Mouse (Mus musculus): ENCODE measurements around the gene Ms4a1. TPM values are rescaled to one million over a fixed set of nuclear protein-coding genes. Genes with fewer than 3 reads are reported as not detected.
"Not testable (repeated sequence)": the region's sequence is repeated elsewhere in the genome, so short reads cannot be mapped to it uniquely, and the experiment has no call there.

Gene Ms4a1
- polyA plus RNA-seq (2012; rRNA removed) = 0.06 and 0.11 TPM in 2 replicates

GRCm38 (mm10) chr19:11266052-11266845 is at the start of gene Ms4a1:
TSS of gene Ms4a1 (minus strand) at chr19:11266241.
- DNase-seq (ENCODE audit: extremely low spot score in 1 of 2, low spot score in 1 of 2) = no peak

GRCm38 (mm10) chr19:11314354-11314753 is 48.3 kb upstream of the Ms4a1 start, which contains the start of gene Ms4a14:
TSS of gene Ms4a14 (minus strand) at chr19:11314454.
- DNase-seq (ENCODE audit: extremely low spot score in 1 of 2, low spot score in 1 of 2) = no peak

- no peak for DNase-seq (ENCODE audit: extremely low spot score in 1 of 2, low spot score in 1 of 2)
These were observed 42.8 kb upstream of the Ms4a1 start for GRCm38 (mm10) chr19:11308888-11309287.

GRCm38 (mm10) chr19:11299529-11299928 is 33.5 kb upstream of the Ms4a1 start:
- not testable (repeated sequence) for DNase-seq (ENCODE audit: extremely low spot score in 1 of 2, low spot score in 1 of 2)

GRCm38 (mm10) chr19:11298939-11299338 is 32.9 kb upstream of the Ms4a1 start:
- no peak for DNase-seq (ENCODE audit: extremely low spot score in 1 of 2, low spot score in 1 of 2)

GRCm38 (mm10) chr19:11293616-11294015 is 27.6 kb upstream of the Ms4a1 start:
- DNase-seq (ENCODE audit: extremely low spot score in 1 of 2, low spot score in 1 of 2) = not testable (repeated sequence)

- peak in 1 of 2 experiments; percentile 0 for DNase-seq (ENCODE audit: extremely low spot score in 1 of 2, low spot score in 1 of 2)
These were observed 26.9 kb upstream of the Ms4a1 start for GRCm38 (mm10) chr19:11292990-11293389.

GRCm38 (mm10) chr19:11283773-11284172 is 17.7 kb upstream of the Ms4a1 start, which contains the start of gene Ms4a5:
TSS of gene Ms4a5 (minus strand) at chr19:11283873.
- DNase-seq (ENCODE audit: extremely low spot score in 1 of 2, low spot score in 1 of 2) = no peak

- DNase-seq (ENCODE audit: extremely low spot score in 1 of 2, low spot score in 1 of 2) = no peak
These were observed 14.2 kb upstream of the Ms4a1 start for GRCm38 (mm10) chr19:11280223-11280622.

- no peak for DNase-seq (ENCODE audit: extremely low spot score in 1 of 2, low spot score in 1 of 2)
These were observed 10.4 kb upstream of the Ms4a1 start for GRCm38 (mm10) chr19:11276431-11276830.

- DNase-seq (ENCODE audit: extremely low spot score in 1 of 2, low spot score in 1 of 2) = no peak
These were observed 915 bp upstream of the Ms4a1 start for GRCm38 (mm10) chr19:11266956-11267355.

GRCm38 (mm10) chr19:11264602-11265185 is 1.3 kb downstream of the Ms4a1 start:
- no peak for DNase-seq (ENCODE audit: extremely low spot score in 1 of 2, low spot score in 1 of 2)

GRCm38 (mm10) chr19:11263549-11263948 is 2.5 kb downstream of the Ms4a1 start:
- DNase-seq (ENCODE audit: extremely low spot score in 1 of 2, low spot score in 1 of 2) = no peak

GRCm38 (mm10) chr19:11262932-11263331 is 3.1 kb downstream of the Ms4a1 start:
- DNase-seq (ENCODE audit: extremely low spot score in 1 of 2, low spot score in 1 of 2) = not testable (repeated sequence)

- no peak for DNase-seq (ENCODE audit: extremely low spot score in 1 of 2, low spot score in 1 of 2)
These were observed 4.5 kb downstream of the Ms4a1 start for GRCm38 (mm10) chr19:11261522-11261921.

- no peak for DNase-seq (ENCODE audit: extremely low spot score in 1 of 2, low spot score in 1 of 2)
These were observed 21.8 kb downstream of the Ms4a1 start for GRCm38 (mm10) chr19:11244230-11244629.

- no peak for DNase-seq (ENCODE audit: extremely low spot score in 1 of 2, low spot score in 1 of 2)
These were observed 23.5 kb downstream of the Ms4a1 start for GRCm38 (mm10) chr19:11242560-11242959.

- DNase-seq (ENCODE audit: extremely low spot score in 1 of 2, low spot score in 1 of 2) = no peak
These were observed 30.2 kb downstream of the Ms4a1 start for GRCm38 (mm10) chr19:11235820-11236219.

GRCm38 (mm10) chr19:11234921-11235735 is 30.9 kb downstream of the Ms4a1 start:
- no peak for DNase-seq (ENCODE audit: extremely low spot score in 1 of 2, low spot score in 1 of 2)

- no peak for DNase-seq (ENCODE audit: extremely low spot score in 1 of 2, low spot score in 1 of 2)
These were observed 31.8 kb downstream of the Ms4a1 start for GRCm38 (mm10) chr19:11234244-11234643.

GRCm38 (mm10) chr19:11232348-11232747 is 33.7 kb downstream of the Ms4a1 start, which contains the start of gene Ms4a12:
TSS of gene Ms4a12 (minus strand) at chr19:11232448.
- DNase-seq (ENCODE audit: extremely low spot score in 1 of 2, low spot score in 1 of 2) = no peak
